Mouse (Mus musculus) testis, adult 2 months (tissue): ENCODE measurements around the gene Caskin2. TPM values are rescaled to one million over a fixed set of nuclear protein-coding genes. Genes with fewer than 3 reads are reported as not detected.

ENCODE experiments used
- H3K27ac ChIP-seq: fragments of 200-500 bp; 2 replicates; pipeline ENCODE4 v1.5.1; 2012; ENCODE audit warnings: low read depth, low read length; ENCODE audit not compliant: control insufficient read depth, insufficient read depth
- H3K27me3 ChIP-seq: fragments of 200-500 bp; 2 replicates; pipeline ENCODE4 v1.6.1; 2012; ENCODE audit warnings: mild to moderate bottlenecking, low read length, moderate library complexity; ENCODE audit not compliant: control insufficient read depth, insufficient read depth
- H3K36me3 ChIP-seq: fragments of 200-500 bp; 2 replicates; pipeline ENCODE4 v1.6.1; 2012; ENCODE audit warnings: mild to moderate bottlenecking, low read length; ENCODE audit not compliant: control insufficient read depth, insufficient read depth
- H3K4me1 ChIP-seq: fragments of 200-500 bp; 2 replicates; pipeline ENCODE4 v1.6.1; 2012; ENCODE audit warnings: low read length; ENCODE audit not compliant: control insufficient read depth, insufficient read depth
- H3K4me3 ChIP-seq: fragments of 200-500 bp; 2 replicates; pipeline ENCODE4 v1.5.1; 2012; ENCODE audit warnings: low read depth, mild to moderate bottlenecking, low read length, moderate library complexity, mixed read lengths; ENCODE audit not compliant: control insufficient read depth
- CTCF ChIP-seq: fragments of 200-500 bp; IDR thresholded peaks from 2 replicates; pipeline ENCODE4 v1.5.1; 2012; ENCODE audit warnings: low read depth, mild to moderate bottlenecking, inconsistent platforms, low read length, moderate library complexity; ENCODE audit not compliant: control insufficient read depth, insufficient read depth, insufficient replicate concordance
- POLR2A ChIP-seq: fragments of 200-500 bp; IDR thresholded peaks from 2 replicates; pipeline ENCODE4 v1.6.1; 2012; ENCODE audit warnings: low read depth, mild to moderate bottlenecking, inconsistent platforms, low read length, moderate library complexity; ENCODE audit not compliant: control insufficient read depth
- polyA plus RNA-seq: library from polyadenylated mRNA; depleted of rRNA; stranded (reverse); fragments of >200 nt; gene quantifications from 2 replicates; pipeline ENCODE4 v1.2.3, GENCODE M21; 2012

Gene Caskin2
- polyA plus RNA-seq, 1 experiment = 7.6 TPM

- Histone ChIP-seq H3K27me3 (no peaks in the 10 kb centered on the region), H3K4me1 (no peaks in the 10 kb centered on the region), H3K27ac (no peak overlapping the region), H3K36me3 (no peaks in the 10 kb centered on the region), H3K4me3 (no peak overlapping the region)
- no peak for TF ChIP-seq CTCF
- no peak for TF ChIP-seq POLR2A
Observed at GRCm38 (mm10) chr11:115805005-115805404, 8.4 kb downstream of the Caskin2 start.

DNA sequence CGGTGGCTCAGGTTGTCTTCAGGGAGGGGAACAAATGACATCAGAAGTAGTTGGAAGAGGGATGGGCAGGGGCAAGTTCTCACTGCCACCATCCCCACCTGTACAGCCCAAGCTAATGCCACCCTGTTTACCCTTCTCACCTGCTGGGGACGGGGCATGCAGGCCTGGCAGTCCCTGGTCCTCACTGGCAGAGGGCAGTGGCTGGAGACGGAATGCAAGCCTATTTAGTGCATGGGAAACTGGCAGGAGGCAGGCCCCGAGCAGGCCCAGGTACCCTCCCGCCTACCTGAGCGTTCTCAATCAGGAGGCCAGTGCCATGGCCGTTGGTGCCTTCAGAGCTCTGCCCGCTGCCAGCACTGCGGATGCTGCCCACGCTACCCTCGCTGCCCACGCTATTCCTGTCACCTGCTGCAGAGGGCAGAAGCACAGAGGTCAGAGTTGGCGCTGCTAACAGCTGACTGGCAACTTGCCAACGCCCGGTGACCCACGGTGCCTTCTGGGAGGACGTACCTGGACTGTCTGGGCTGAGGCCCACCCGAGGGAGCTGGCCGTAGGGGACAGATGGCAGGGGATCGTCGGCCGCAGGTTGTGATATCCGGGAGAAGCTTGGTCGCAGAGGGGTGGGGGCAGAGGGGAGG lies 10.2 kb downstream of the Caskin2 start:
- Histone ChIP-seq H3K4me1 (no peaks in the 10 kb centered on the region), H3K27me3 (no peaks in the 10 kb centered on the region), H3K27ac (no peak overlapping the region), H3K36me3 (no peaks in the 10 kb centered on the region; the same call in 1 of the 2 replicates), H3K4me3 (no peak overlapping the region)
- TF ChIP-seq POLR2A = no peak
- TF ChIP-seq CTCF = no peak

- no peak overlapping the region for H3K27ac ChIP-seq
Observed at GRCm38 (mm10) chr11:115800981-115801380, 12.5 kb downstream of the Caskin2 start.

GRCm38 (mm10) chr11:115797665-115798064 lies 15.8 kb downstream of the Caskin2 start:
- no peaks in the 10 kb centered on the region for H3K4me1 ChIP-seq
- no peaks in the 10 kb centered on the region; the same call in none of the 2 replicates for H3K36me3 ChIP-seq
- TF ChIP-seq CTCF (no peak), POLR2A (no peak)
- H3K27ac ChIP-seq = no peak overlapping the region
- H3K4me3 ChIP-seq = no peak overlapping the region
- H3K27me3 ChIP-seq = no peaks in the 10 kb centered on the region

More at GRCm38 (mm10) chr11:115800981-115801380, 12.5 kb downstream of the Caskin2 start:
- TF ChIP-seq CTCF = no peak
- TF ChIP-seq POLR2A = no peak
- Histone ChIP-seq H3K36me3 (no peaks in the 10 kb centered on the region; the same call in 1 of the 2 replicates), H3K27me3 (no peaks in the 10 kb centered on the region), H3K4me3 (no peak overlapping the region), H3K4me1 (no peaks in the 10 kb centered on the region)

GRCm38 (mm10) chr11:115796898-115797297 lies 16.5 kb downstream of the Caskin2 start:
- no peaks in the 10 kb centered on the region; the same call in none of the 2 replicates for H3K36me3 ChIP-seq
- H3K4me3 ChIP-seq = no peak overlapping the region
- H3K27ac ChIP-seq = no peak overlapping the region
- H3K4me1 ChIP-seq = no peaks in the 10 kb centered on the region
- TF ChIP-seq CTCF = no peak
- TF ChIP-seq POLR2A = no peak
- no peaks in the 10 kb centered on the region for H3K27me3 ChIP-seq

- TF ChIP-seq CTCF (no peak), POLR2A (no peak)
- Histone ChIP-seq H3K36me3 (no peaks in the 10 kb centered on the region; the same call in 1 of the 2 replicates), H3K27ac (no peak overlapping the region), H3K4me1 (no peaks in the 10 kb centered on the region), H3K27me3 (no peaks in the 10 kb centered on the region), H3K4me3 (no peak overlapping the region)
Observed at GRCm38 (mm10) chr11:115792353-115792752, 21.1 kb downstream of the Caskin2 start.

GRCm38 (mm10) chr11:115791919-115792318 lies 21.5 kb downstream of the Caskin2 start:
- Histone ChIP-seq H3K27me3 (no peaks in the 10 kb centered on the region), H3K36me3 (no peaks in the 10 kb centered on the region; the same call in 1 of the 2 replicates)
- TF ChIP-seq POLR2A = no peak
- TF ChIP-seq CTCF = no peak

DNA sequence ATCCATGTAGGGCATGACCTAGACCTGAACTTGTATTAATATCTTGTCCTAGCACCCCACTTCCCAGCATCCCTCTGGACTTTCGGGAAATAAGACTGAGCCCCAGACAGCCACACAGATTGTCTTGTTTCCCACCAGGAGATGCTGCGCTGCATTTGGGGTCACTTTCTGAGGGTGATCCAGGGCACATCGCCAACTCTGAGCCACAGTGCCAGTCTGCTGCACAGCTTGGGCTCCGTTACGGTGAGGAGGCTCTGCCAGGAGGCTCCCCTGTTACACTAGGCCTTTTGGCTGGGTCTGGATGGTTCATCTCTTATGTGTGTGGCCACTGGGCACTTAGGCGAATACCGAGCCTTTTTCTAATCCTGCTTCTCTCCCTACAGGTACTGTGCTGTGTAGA lies 23.7 kb downstream of the Caskin2 start:
- H3K4me3 ChIP-seq = no peak overlapping the region
- no peaks in the 10 kb centered on the region for H3K27me3 ChIP-seq
- no peaks in the 10 kb centered on the region; the same call in 1 of the 2 replicates for H3K36me3 ChIP-seq
- no peaks in the 10 kb centered on the region; the same call in 1 of the 2 replicates for H3K4me1 ChIP-seq
- no peak overlapping the region for H3K27ac ChIP-seq
- TF ChIP-seq CTCF (no peak), POLR2A (no peak)

More at GRCm38 (mm10) chr11:115791919-115792318, 21.5 kb downstream of the Caskin2 start:
- Histone ChIP-seq H3K27ac (no peak overlapping the region), H3K4me1 (no peaks in the 10 kb centered on the region), H3K4me3 (no peak overlapping the region)
